Mouse (Mus musculus) intestine, embryonic 14.5 days (tissue): ENCODE data around the gene Gm20765. TPM values are rescaled to one million over a fixed set of nuclear protein-coding genes. Genes with fewer than 3 reads are reported as not detected.

Source experiments
- ATAC-seq: fragments of 200-750 bp; cut with Nextera tagmentation; replicated peaks from 2 replicates; pipeline ENCODE4 v1.8.0; 2017; ENCODE audit warnings: low read depth, moderate number of reproducible peaks, moderate TSS enrichment, moderate library complexity; ENCODE audit not compliant: low FRiP score, low TSS enrichment
- DNase-seq: peaks from one replicate; pipeline ENCODE4 v3.0.0-alpha.2; 2018; ENCODE audit warnings: low spot score
- H3K27ac ChIP-seq: fragments of 300-500 bp; sonication (generic); 2 replicates; pipeline ENCODE4 v1.5.1; 2014; ENCODE audit warnings: low read depth, mild to moderate bottlenecking, control low read depth
- H3K27me3 ChIP-seq: fragments of 300-500 bp; sonication (generic); replicated peaks from 2 replicates; pipeline ENCODE4 v1.6.1; 2014; ENCODE audit warnings: low read length, control low read depth; ENCODE audit not compliant: control insufficient read depth, insufficient read depth
- H3K36me3 ChIP-seq: fragments of 300-500 bp; sonication (generic); 2 replicates; pipeline ENCODE4 v1.6.1; 2014; ENCODE audit warnings: low read length, control low read depth; ENCODE audit not compliant: control insufficient read depth, insufficient read depth
- H3K4me1 ChIP-seq: fragments of 300-500 bp; sonication (generic); replicated peaks from 2 replicates; pipeline ENCODE4 v1.6.1; 2014; ENCODE audit warnings: low read length, control low read depth, mixed read lengths; ENCODE audit not compliant: control insufficient read depth, insufficient read depth
- H3K4me2 ChIP-seq: fragments of 300-500 bp; sonication (generic); 2 replicates; pipeline ENCODE4 v1.6.1; 2014; ENCODE audit warnings: low read length
- H3K4me3 ChIP-seq: fragments of 300-500 bp; sonication (generic); 2 replicates; pipeline ENCODE4 v1.5.1; 2014; ENCODE audit warnings: low read depth, low read length, control low read depth, mixed read lengths
- H3K9ac ChIP-seq: fragments of 300-500 bp; sonication (generic); 2 replicates; pipeline ENCODE4 v1.6.1; 2014; ENCODE audit warnings: mild to moderate bottlenecking, low read length
- H3K9me3 ChIP-seq: fragments of 300-500 bp; sonication (generic); 2 replicates; pipeline ENCODE4 v1.6.1; 2016; ENCODE audit warnings: low read length, control low read depth; ENCODE audit not compliant: control insufficient read depth
- WGBS: fragments of 180-500 bp; shearing (Covaris S2); extraction: QIAGEN DNeasy Blood & Tissue Kit; methylation state at CpG from one replicate; pipeline ENCODE4 v1.1.7; 2014; 5-methylcytosine and 5-hydroxymethylcytosine counted together
- polyA plus RNA-seq: library from polyadenylated mRNA; unstranded; fragments of >200 nt; fragmentation: Nextera tagmentation; extraction: Ambion mirVana; gene quantifications from 2 replicates; pipeline ENCODE4 v1.2.1, GENCODE M21; 2014

The Gm20765 gene
- polyA plus RNA-seq, 1 experiment from 2014 or later = not detected

DNA sequence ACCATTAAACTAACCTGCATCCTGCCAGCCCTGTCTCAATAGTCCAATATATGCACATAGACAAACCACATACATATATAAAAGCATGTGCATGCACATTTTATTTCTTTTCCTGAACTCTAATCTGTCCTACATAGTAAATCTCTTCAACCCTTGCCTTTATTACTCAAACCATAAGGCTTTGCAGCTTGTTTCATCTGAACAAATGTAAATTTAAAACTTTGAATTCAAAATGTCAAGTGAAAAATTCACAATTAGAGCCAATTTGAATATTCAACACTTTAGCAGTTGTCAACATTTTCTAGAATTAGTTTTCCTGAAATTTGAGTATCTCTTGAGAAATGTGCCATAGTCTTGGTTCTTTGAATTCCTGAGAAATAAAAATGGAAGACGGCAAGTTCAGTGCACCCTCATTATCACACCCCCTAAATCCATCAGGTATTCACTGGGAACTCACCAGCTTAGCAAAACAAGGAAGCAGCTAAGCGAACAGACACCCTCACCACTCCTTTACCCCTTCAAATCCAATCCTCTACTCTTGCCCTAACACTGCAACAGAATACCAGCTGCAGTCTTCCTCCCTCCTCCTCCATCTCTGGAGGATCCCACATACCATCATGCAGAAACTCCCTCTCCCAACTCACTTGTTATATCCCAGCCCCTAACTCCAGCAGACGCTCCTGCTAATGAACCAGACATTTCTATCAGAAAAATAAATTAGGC lies 25.1 kb downstream of the Gm20765 start:
- Histone ChIP-seq H3K27me3 (no peaks in the 10 kb centered on the region), H3K9ac (no peak overlapping the region), H3K4me3 (no peak overlapping the region), H3K36me3 (no peaks in the 10 kb centered on the region), H3K9me3 (no peaks in the 10 kb centered on the region), H3K4me1 (no peaks in the 10 kb centered on the region), H3K4me2 (no peak overlapping the region), H3K27ac (no peak overlapping the region)
- 65% methylated on average over 3 of the region's 3 CpGs for WGBS
- DNase-seq = no peak
- ATAC-seq = no peak

GRCm38 (mm10) chr10:104214527-104214926 lies 29.2 kb downstream of the Gm20765 start:
- no peaks in the 10 kb centered on the region for H3K36me3 ChIP-seq
- WGBS = 87% methylated on average over 5 of the region's 5 CpGs

DNA sequence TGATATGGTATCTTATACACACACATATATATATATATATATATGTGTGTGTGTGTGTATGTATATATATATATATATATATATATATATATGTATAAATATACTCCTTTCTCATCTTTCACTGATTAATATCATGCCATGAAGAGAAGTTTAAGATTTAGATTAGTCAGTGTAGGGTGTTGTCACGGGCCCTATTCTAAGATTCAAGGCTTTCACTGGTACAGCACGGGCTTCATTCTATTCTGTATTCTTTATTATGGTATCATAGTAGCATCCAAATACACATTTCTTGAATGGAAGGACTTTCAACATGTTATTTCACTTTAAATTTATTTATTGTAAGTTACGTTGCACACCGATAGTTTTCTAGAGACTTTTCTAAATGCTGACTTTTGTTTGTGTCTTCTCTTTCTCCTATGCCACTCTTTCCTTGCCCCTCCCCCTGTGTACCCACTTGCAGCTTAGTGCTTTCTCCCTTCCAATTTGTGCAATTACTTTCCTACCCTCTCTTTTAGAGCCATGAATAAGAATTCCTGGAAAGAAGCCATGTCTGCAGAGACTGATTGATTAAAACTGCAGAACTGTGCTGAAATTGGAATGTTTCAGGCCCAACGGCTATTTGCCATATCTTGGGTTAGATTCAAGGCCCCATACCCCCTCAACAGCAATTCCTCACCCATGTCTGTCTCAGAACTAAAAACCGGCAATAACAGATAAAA lies 35.1 kb downstream of the Gm20765 start:
- Histone ChIP-seq H3K4me1 (no peaks in the 10 kb centered on the region), H3K36me3 (no peaks in the 10 kb centered on the region), H3K9ac (no peak overlapping the region), H3K4me3 (no peak overlapping the region), H3K4me2 (no peak overlapping the region), H3K9me3 (0 out of 2 replicates have a peak, but pooled peaks cover 5% of the 10 kb centered on the region), H3K27me3 (no peaks in the 10 kb centered on the region), H3K27ac (no peak overlapping the region)
- WGBS = 78% methylated on average over 6 of the region's 6 CpGs
- ATAC-seq = no peak
- DNase-seq = no peak

More at GRCm38 (mm10) chr10:104214527-104214926, 29.2 kb downstream of the Gm20765 start:
- ATAC-seq (no peak), DNase-seq (no peak)
- Histone ChIP-seq H3K4me2 (no peak overlapping the region), H3K27me3 (no peaks in the 10 kb centered on the region), H3K4me1 (no peaks in the 10 kb centered on the region), H3K4me3 (no peak overlapping the region), H3K9me3 (no peaks in the 10 kb centered on the region), H3K9ac (no peak overlapping the region), H3K27ac (no peak overlapping the region)

Other genes starting within 250 kb of the Gm20765 start
- gene Gm21293, start 42.5 kb upstream of the Gm20765 start, polyA plus RNA-seq = not detected in 2 replicates
- not detected in 2 replicates for gene Gm6763, start 34.0 kb upstream of the Gm20765 start, polyA plus RNA-seq
- not detected in 2 replicates for gene Gm8764, start 25.5 kb upstream of the Gm20765 start, polyA plus RNA-seq
- gene Gm21304, start 17.0 kb upstream of the Gm20765 start, polyA plus RNA-seq = not detected in 2 replicates
- not detected in 2 replicates for gene Gm21312, start 8.5 kb upstream of the Gm20765 start, polyA plus RNA-seq
- gene Gm4340, start 8.5 kb downstream of the Gm20765 start, polyA plus RNA-seq = not detected in 2 replicates